ENCODE assay signal across 8 mouse cellular contexts in the genomic region with DNA sequence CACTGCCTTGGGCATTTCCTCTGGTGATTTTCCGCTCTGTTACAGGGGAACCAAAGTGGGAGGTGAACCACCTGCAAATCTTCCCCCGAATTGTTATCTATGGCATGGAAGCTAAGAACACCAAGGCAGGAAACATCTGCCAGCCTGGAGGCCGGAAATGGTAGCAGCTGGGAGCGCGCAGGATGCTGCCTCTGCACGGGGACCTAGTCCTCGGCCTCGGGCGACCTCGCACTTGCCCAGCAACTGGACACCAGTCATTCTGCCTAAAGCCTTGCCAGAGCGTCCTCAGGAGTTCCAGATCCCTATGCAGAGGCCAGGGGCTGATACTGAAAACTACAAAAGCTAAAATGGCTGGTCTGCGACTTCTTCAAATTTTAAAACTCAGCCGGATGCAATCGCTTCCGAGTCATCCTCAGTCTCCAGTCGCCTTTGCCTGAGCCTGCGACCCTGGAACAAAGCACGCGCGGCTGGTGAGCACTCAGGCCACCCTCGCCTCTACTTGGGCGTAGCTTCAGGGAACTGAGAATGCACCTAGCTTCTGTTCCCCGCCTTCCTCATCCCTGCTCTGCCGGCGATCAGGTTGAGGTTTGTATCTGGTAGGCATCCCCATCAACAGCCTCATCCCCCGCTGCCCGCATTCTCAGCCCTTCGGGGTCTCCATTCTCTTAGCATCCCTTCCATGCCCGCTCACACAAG. TPM values are rescaled to one million over a fixed set of nuclear protein-coding genes. Genes with fewer than 3 reads are reported as not detected.
A peak's percentile ranks its signal among the peaks of the same experiment; 100 is the strongest.
DNase-seq lines count a peak whose midpoint lies in the region; ATAC-seq and TF ChIP-seq lines count a peak whose summit lies in the region.

No protein-coding gene starts in this region.

- H3K9ac ChIP-seq in heart, embryonic 16.5 days (ENCODE audit: low read length) = no peak overlapping the region
- peak overlapping the region; percentile 90 for H3K9ac ChIP-seq in midbrain, embryonic 16.5 days (ENCODE audit: low read depth, low read length)

- no peaks in the 10 kb centered on the region for H3K9me3 ChIP-seq in E14TG2a.4 (ENCODE audit: low read length)
- H3K9me3 ChIP-seq in heart, embryonic 16.5 days (replicated peaks; ENCODE audit: control insufficient read depth, low read length) = no peaks in the 10 kb centered on the region
- H3K9me3 ChIP-seq in midbrain, embryonic 16.5 days (replicated peaks; ENCODE audit: control insufficient read depth, low read length, poor library complexity, severe bottlenecking) = no peaks in the 10 kb centered on the region

- H3K4me2 ChIP-seq in heart, embryonic 16.5 days (ENCODE audit: low read depth, low read length) = peak overlapping the region; percentile 59
- H3K4me2 ChIP-seq in midbrain, embryonic 16.5 days (ENCODE audit: low read length) = peak overlapping the region; percentile 55

- peaks cover 28% of the 10 kb centered on the region for H3K27me3 ChIP-seq in E14TG2a.4 (ENCODE audit: insufficient read depth, low read length)
- peaks cover 29% of the 10 kb centered on the region for H3K27me3 ChIP-seq in heart, embryonic 16.5 days (ENCODE audit: control insufficient read depth, insufficient read depth, low read length)
- no peaks in the 10 kb centered on the region for H3K27me3 ChIP-seq in midbrain, embryonic 16.5 days (ENCODE audit: control insufficient read depth, insufficient read depth, low read depth, low read length)

- WGBS in heart, embryonic 16.5 days = 2% methylated on average over 29 of the region's 29 CpGs
- WGBS in midbrain, embryonic 16.5 days = 1% methylated on average over 29 of the region's 29 CpGs

- TF ChIP-seq CTCF in E14TG2a.4 (conservative IDR thresholded peaks at IDR 0.05; ENCODE audit: low read length) = no peak
- TF ChIP-seq CTCF in left cerebral cortex, adult 2 months (IDR thresholded peaks at IDR 0.05) = no peak; the same call in 1 of the 2 replicates

- H3K27ac ChIP-seq in heart, embryonic 16.5 days (ENCODE audit: low read length) = no peak overlapping the region
- peak overlapping the region; percentile 93 for H3K27ac ChIP-seq in left cerebral cortex, adult 2 months
- H3K27ac ChIP-seq in midbrain, embryonic 16.5 days (ENCODE audit: low read length) = peak overlapping the region; percentile 97

- peak overlapping the region; percentile 71 for H3K4me3 ChIP-seq in E14TG2a.4 (replicated peaks; ENCODE audit: low read length)
- H3K4me3 ChIP-seq in heart, embryonic 16.5 days (ENCODE audit: low read length) = peak overlapping the region; percentile 42
- H3K4me3 ChIP-seq in left cerebral cortex, adult 2 months = peak overlapping the region; percentile 86
- peak overlapping the region; percentile 72 for H3K4me3 ChIP-seq in midbrain, embryonic 16.5 days (ENCODE audit: low read depth, low read length)

- H3K36me3 ChIP-seq in E14TG2a.4 (ENCODE audit: insufficient read depth, low read length) = no peaks in the 10 kb centered on the region
- H3K36me3 ChIP-seq in heart, embryonic 16.5 days (ENCODE audit: control insufficient read depth, insufficient read depth) = no peaks in the 10 kb centered on the region
- H3K36me3 ChIP-seq in midbrain, embryonic 16.5 days (ENCODE audit: control insufficient read depth, insufficient read depth, low read length) = no peaks in the 10 kb centered on the region

- ATAC-seq in CD4-positive, CD25-positive, alpha-beta regulatory T cell, adult 4 months = no peak
- peak; percentile 49 for ATAC-seq in heart, embryonic 16.5 days (replicated peaks; ENCODE audit: extremely low read depth, insufficient read depth, low FRiP score)
- peak; percentile 1; the same call in 1 of the 2 replicates for ATAC-seq in midbrain, embryonic 16.5 days

- peak; percentile 4 for DNase-seq in CD4-positive, CD25-positive, alpha-beta regulatory T cell, adult 2 months (ENCODE audit: low read depth, low spot score)
- DNase-seq in embryo, embryonic 11 days = peak; percentile 63
- DNase-seq in left cerebral cortex, adult 2 months (ENCODE audit: extremely low spot score in 1 of 2, low spot score in 2 of 2) = peak; percentile 53 to 69
- DNase-seq in thymus, postnatal 10 days (ENCODE audit: low spot score in 2 of 2) = peak; percentile 17 to 18

- H3K4me1 ChIP-seq in E14TG2a.4 (replicated peaks; ENCODE audit: low read depth, low read length) = peaks cover 15% of the 10 kb centered on the region
- peaks cover 13% of the 10 kb centered on the region for H3K4me1 ChIP-seq in heart, embryonic 16.5 days (ENCODE audit: control insufficient read depth, insufficient read depth, low read length)
- H3K4me1 ChIP-seq in midbrain, embryonic 16.5 days (ENCODE audit: control insufficient read depth, insufficient read depth, low read length) = peaks cover 25% of the 10 kb centered on the region

- intact Hi-C loops in left cerebral cortex, adult 2 months (cut with DNase I) = loop anchor here (2.0 to 10.0 kb wide), 10 partner anchors 73 to 1127 kb away; partner anchors contain the start of genes Pdgfc and Tmem144

RNA-seq across cellular contexts. Expression of gene Gria2, which starts 2.2 kb away (rescaled TPM):
- not detected for polyA plus RNA-seq in CD4-positive, CD25-positive, alpha-beta regulatory T cell, adult 4 months (2017; shearing (Covaris generic))
- 0.35 and 0.50 TPM in 2 replicates for polyA plus RNA-seq in heart, embryonic 16.5 days (2015; fragmentation: Nextera tagmentation; extraction: Ambion mirVana)
- 100 to 1,000 TPM; 535 to 547 TPM for total RNA-seq in left cerebral cortex, adult 2 months (2021)
- 241 and 261 TPM in 2 replicates for polyA plus RNA-seq in midbrain, embryonic 16.5 days (2015; fragmentation: Nextera tagmentation; extraction: Ambion mirVana)

Comparison
In these comparisons a context has a peak if more than half of its experiments do, and no peak if none do; other contexts are left out.
1. DNase-seq: peak in every context shown above with its lines; median percentile 63 in embryo, embryonic 11 days; 61 in left cerebral cortex, adult 2 months; 18 in thymus, postnatal 10 days; 4 in CD4-positive, CD25-positive, alpha-beta regulatory T cell, adult 2 months.
2. RNA of gene Gria2, which starts 2.2 kb away (polyA plus RNA-seq): 241 to 261 TPM in midbrain, embryonic 16.5 days; 0.35 to 0.50 TPM in heart, embryonic 16.5 days and not detected in CD4-positive, CD25-positive, alpha-beta regulatory T cell, adult 4 months; every median in the first group is over 100 times any median in the second.
3. Peak in every context shown above with its lines, with median percentiles within 50 percentile points of each other: H3K4me3 ChIP-seq.